Mouse (Mus musculus): Measurements from ENCODE around the gene Epb41l3. TPM values are rescaled to one million over a fixed set of nuclear protein-coding genes. Genes with fewer than 3 reads are reported as not detected.

Gene Epb41l3
- 0.29 TPM for polyA plus RNA-seq (2017; shearing (Covaris generic))

GRCm38 (mm10) chr17:69075501-69076237, at the start of gene Epb41l3:
Gene Epb41l3, plus strand, starts transcription at chr17:69075683.

Other genes with a start within 250 kb of the Epb41l3 start
- not detected for gene Tmem200c, start 249.1 kb upstream of the Epb41l3 start, polyA plus RNA-seq (2017; shearing (Covaris generic))

Measured in naive thymus-derived CD4-positive, alpha-beta T cell, adult 5 months (primary cell).